Mouse (Mus musculus) embryo, embryonic 10 days (tissue): Measurements from ENCODE around the gene Tldc2.

ENCODE experiments used
- DNase-seq: peaks from one replicate; pipeline ENCODE4 v3.0.0-alpha.2; 2015; ENCODE audit warnings: low spot score

Tldc2 gene

GRCm38 (mm10) chr2:157086796-157087195 lies at the start of gene Tldc2:
Tldc2 (plus strand) TSS chr2:157087055.
- DNase-seq = no peak

GRCm38 (mm10) chr2:157037303-157037702 lies 49.6 kb upstream of the Tldc2 start:
- no peak for DNase-seq

- no peak for DNase-seq
Measured at GRCm38 (mm10) chr2:157039900-157040648, 46.8 kb upstream of the Tldc2 start.

GRCm38 (mm10) chr2:157040649-157041046 lies 46.2 kb upstream of the Tldc2 start:
- DNase-seq = no peak

GRCm38 (mm10) chr2:157041421-157041820 lies 45.4 kb upstream of the Tldc2 start:
- no peak for DNase-seq

- no peak for DNase-seq
Measured at GRCm38 (mm10) chr2:157043556-157043955, 43.3 kb upstream of the Tldc2 start.

- DNase-seq = peak; percentile 28
Measured at GRCm38 (mm10) chr2:157043987-157044386, 42.9 kb upstream of the Tldc2 start.

- DNase-seq = no peak
Measured at GRCm38 (mm10) chr2:157045932-157046331, 40.9 kb upstream of the Tldc2 start.

GRCm38 (mm10) chr2:157046956-157047355 lies 39.9 kb upstream of the Tldc2 start:
- DNase-seq = no peak

GRCm38 (mm10) chr2:157048395-157049181 lies 38.3 kb upstream of the Tldc2 start:
- no peak for DNase-seq

GRCm38 (mm10) chr2:157049831-157050243 lies 37.0 kb upstream of the Tldc2 start:
- peak; percentile 32 for DNase-seq

GRCm38 (mm10) chr2:157052448-157052847 lies 34.4 kb upstream of the Tldc2 start:
- no peak for DNase-seq

GRCm38 (mm10) chr2:157053124-157053523 lies 33.7 kb upstream of the Tldc2 start:
- no peak for DNase-seq

GRCm38 (mm10) chr2:157053787-157054186 lies 33.1 kb upstream of the Tldc2 start:
- no peak for DNase-seq

- DNase-seq = no peak
Measured at GRCm38 (mm10) chr2:157054297-157054696, 32.6 kb upstream of the Tldc2 start.

- no peak for DNase-seq
Measured at GRCm38 (mm10) chr2:157054816-157055215, 32.0 kb upstream of the Tldc2 start.

GRCm38 (mm10) chr2:157055721-157056120 lies 31.1 kb upstream of the Tldc2 start:
- no peak for DNase-seq

- DNase-seq = no peak
Measured at GRCm38 (mm10) chr2:157057186-157057585, 29.7 kb upstream of the Tldc2 start.

GRCm38 (mm10) chr2:157057758-157058157 lies 29.1 kb upstream of the Tldc2 start:
- no peak for DNase-seq

GRCm38 (mm10) chr2:157058342-157058998 lies 28.4 kb upstream of the Tldc2 start:
- peak; percentile 82 for DNase-seq

- DNase-seq = no peak
Measured at GRCm38 (mm10) chr2:157059166-157059565, 27.7 kb upstream of the Tldc2 start.

- no peak for DNase-seq
Measured at GRCm38 (mm10) chr2:157060037-157060436, 26.8 kb upstream of the Tldc2 start.
